Mouse (Mus musculus): Measurements from ENCODE around the gene Tmem206. TPM values are rescaled to one million over a fixed set of nuclear protein-coding genes. Genes with fewer than 3 reads are reported as not detected.

Gene Tmem206
- total RNA-seq, 2 experiments from 2014 or later = 4.4 to 7.0 TPM

DNA sequence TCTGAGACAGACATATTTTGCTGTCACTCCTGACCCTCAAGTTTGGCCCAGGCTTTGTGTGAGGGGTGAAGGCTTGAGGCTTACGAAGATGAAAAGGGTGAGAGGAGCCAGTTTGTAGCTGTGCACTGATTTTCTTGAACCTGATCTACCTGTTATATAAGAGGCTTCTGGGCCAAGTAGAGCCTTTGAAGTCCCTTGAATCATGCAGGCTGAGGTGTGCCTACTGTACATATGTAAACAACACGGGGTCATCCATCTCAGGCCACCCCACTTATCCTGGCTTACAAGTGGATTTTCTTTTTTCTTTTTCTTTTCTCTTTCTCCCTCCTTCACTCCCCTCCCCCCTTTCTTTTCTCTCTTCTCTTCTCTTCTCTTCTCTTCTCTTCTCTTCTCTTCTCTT is 22.9 kb downstream of the Tmem206 start:
- intact Hi-C loops (cut with DNase I) = no loop called here
- DNase-seq = no peak

DNA sequence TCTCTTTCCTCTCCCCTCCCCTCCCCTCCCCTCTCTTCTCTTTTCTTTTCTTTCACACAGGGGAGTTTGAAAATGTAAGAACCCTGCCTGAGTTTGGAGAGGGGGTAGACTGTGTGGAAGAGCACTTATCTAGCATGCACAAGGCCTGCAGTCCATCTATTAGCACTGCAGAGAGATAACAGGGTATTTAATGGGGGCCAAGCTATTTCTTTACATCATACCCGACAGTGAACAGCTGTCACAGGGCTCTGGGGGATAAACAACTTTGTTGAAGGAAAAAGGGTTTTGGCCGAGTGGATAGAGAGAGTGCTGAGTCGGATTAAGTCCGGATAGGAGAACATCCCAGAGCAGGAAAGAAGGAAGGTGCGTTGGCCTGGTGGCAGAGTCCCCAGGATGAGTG is 23.3 kb downstream of the Tmem206 start:
- intact Hi-C loops (cut with DNase I) = no loop called here

DNA sequence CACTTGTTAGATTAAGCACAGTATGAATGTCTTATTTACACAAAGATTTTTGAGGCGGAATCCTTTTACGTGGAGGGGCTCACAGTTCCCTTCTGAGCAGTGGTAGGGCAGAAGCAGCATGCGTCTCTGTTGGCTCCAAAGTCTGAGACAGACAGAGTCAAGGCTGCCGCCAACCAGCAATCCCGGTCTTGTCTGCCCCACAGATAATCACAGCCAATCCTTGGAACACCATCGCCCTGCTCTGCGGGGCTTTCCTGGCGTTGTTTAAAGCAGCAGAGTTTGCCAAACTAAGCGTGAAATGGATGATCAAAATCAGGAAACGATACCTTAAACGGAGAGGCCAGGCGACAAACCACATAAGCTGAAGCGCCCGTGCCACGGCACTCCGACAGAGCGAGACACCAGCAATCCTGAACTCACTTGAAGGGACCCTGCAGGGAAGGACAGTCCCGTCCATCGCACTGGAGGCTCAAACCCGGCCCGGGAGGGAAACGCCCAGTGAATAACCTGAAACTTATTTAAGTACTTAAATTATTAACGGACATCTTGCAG is 23.9 kb downstream of the Tmem206 start:
- no peak for DNase-seq
- intact Hi-C loops (cut with DNase I) = loop anchor here (2.0 kb wide), 1 partner anchor 31 kb away; the partner anchor contains the start of gene Nenf

More for the DNA sequence above, 23.3 kb downstream of the Tmem206 start:
- DNase-seq = peak; percentile 40 to 53

DNA sequence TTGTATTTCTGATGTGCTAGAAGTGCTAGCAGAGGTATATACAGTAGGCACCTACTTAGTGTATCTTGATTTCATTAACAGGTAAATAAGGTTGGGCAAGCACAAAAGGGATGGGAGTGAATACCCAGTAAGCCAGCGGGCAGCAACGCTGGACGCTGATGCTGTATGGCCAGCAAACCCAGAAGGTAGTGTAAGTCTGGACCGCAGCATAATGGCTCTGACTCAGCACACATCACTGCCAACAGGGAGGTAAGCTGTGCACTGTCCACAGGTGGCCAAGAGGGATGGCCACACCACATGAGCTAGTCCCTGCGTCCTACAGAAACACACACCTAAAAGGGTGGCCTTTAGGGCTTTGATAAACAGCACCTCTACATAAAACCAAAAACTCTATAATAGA is 24.6 kb downstream of the Tmem206 start:
- intact Hi-C loops (cut with DNase I) = loop anchor here (2.0 kb wide), 1 partner anchor 32 kb away; the partner anchor contains the start of gene Nenf
- no peak for DNase-seq

DNA sequence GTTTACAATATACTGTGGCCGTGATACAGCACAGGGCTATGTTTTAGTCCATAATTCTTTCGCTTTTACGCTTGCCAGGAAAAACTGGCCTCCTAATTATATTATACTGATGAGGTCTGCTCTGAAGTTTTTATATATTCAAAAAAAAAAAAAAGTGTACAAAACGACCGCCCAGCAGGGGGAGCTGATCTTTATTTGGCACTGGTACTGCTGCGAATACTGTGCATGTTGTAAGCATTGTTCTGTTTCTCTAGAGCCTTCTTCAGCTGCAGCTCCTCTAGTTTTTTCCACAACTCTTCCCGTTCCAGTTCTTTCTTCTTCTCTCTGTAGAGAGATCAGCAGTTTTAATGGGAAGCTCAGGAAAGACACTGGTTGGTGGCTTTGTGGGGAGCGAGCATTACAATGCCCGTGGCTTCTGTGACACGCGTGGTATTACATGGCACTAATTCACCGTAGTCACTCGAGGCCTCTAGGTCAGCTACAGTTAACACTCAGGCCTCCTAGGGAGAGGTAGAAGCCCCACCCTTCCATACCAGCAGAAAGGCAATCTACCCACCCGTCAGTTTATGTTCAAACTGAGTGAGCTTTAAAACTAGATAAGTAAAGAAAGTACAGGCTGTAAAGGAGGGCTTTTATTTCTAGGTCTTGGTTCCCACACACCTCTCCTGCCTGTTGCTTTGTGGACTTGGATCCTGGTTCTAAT is 27.2 kb downstream of the Tmem206 start:
- DNase-seq = peak; percentile 64 to 81
- intact Hi-C loops (cut with DNase I) = loop anchor here (1.0 kb wide), 1 partner anchor 214 kb away; no protein-coding TSS in a partner anchor

DNA sequence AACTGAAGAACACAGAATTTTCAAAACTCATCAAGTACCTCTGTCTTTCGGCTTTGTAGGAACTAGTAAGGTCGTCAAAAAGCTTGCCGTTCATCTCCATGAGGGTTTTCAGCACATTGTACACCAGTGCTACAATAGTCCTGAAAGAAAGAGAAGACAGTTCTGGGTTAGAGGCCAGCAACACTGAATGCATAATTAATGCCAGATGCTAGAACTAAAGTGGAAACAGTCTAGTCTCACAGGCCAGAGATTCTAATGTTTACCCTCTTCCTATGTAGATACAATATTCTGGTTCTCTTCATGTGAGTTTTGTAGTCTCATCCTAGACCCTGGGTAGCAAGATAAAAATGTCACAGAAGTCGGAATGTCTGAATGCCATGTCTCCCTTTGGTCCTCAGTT is 28.1 kb downstream of the Tmem206 start:
- intact Hi-C loops (cut with DNase I) = loop anchor here (1.0 kb wide), 1 partner anchor 213 kb away; no protein-coding TSS in a partner anchor
- no peak for DNase-seq

DNA sequence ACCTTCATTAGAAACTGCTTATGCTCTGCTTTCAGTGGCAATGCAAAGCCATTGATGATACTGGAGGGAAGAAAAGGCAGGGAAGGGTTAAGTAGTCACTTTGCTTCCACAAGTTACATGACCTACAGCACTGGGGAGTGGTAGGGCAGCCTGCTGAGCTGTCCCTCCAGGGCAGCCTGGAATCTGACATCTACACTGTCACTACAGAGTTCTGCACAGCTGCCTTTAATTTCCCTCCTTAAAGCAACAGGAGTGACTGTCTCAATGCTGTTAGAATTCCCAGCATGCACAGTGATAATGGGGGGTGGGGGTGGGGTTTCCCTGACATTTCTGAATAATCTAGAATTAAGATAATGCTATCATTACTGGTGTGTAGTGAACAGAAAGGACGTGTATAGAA is 31.2 kb downstream of the Tmem206 start:
- DNase-seq = no peak
- intact Hi-C loops (cut with DNase I) = no loop called here

DNA sequence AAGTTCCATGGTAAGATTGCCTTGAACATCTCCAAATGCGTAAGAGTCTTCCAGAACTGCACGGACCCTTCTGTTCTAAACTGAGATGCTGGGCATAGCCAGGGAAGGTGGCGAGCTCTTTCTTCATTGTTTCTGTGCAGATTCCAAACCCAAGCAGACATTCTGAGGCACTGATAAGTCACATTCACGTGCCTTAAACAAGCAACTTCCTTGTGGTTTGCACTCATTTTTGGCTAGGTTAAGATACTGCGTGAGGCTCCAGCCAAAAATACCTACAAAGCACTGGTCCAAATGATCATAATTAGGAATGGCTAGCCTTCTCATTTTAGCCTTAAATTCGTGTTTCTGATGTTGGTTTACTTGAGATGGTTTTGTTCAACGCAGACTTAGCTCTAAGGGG is 33.8 kb downstream of the Tmem206 start:
- DNase-seq = no peak
- intact Hi-C loops (cut with DNase I) = no loop called here

DNA sequence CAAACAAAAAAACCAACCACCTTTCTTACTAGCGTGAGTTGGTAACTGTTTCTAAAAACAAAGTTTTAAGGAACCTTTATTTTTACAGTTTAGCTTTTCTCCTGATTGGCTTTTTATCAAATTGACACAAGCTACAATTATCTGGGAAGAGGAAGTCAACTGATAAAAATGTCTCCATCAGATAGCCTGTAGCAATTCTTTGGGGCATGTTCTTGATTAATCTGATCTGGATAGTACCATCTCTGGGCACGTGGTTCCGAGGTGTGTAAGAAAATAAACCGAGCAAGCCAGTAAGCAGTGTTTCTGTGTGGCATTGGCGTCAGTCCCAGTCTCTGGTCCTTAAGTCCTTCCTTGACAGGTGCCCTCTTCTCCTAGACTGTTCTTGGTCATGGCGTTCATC is 36.7 kb downstream of the Tmem206 start:
- intact Hi-C loops (cut with DNase I) = no loop called here
- no peak for DNase-seq

DNA sequence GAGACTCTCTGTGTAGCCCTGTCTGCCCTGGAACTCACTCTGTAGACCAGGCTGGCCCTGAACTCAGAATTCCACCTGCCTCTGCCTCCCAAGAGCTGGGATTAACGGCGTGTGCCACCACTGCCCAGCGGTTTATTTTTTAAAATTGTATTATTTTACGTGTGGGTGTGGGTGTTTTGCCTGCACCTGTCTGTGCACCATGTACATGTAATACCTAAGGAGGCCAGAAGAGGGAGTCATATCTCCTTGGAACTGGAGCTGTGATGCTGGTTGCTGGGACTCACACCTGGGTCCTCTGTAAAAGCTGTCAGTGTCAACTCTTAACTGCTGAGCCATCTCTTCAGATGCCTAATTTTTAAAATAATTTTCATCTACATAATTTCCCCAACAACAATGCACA is 38.8 kb downstream of the Tmem206 start:
- intact Hi-C loops (cut with DNase I) = no loop called here
- DNase-seq = peak; percentile 30 to 44

DNA sequence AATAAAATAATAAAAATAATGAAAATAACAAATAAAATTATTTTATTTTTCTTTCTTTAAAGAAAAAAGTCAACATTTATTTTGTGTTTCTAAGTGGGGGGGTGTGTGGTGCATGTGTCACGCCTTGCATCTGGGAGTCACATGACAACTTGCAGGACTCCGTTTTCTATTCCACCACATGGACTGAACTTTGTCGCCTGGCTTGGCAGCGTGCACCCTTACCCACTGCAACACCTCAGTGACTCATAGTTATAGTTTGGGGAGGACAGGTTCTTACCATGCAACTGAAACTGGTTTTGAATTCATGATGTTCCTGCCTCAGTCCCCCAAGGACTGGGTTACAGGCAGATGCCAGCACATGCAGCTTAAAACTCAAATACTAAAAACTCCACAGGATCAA is 42.5 kb downstream of the Tmem206 start:
- no peak for DNase-seq
- intact Hi-C loops (cut with DNase I) = no loop called here

DNA sequence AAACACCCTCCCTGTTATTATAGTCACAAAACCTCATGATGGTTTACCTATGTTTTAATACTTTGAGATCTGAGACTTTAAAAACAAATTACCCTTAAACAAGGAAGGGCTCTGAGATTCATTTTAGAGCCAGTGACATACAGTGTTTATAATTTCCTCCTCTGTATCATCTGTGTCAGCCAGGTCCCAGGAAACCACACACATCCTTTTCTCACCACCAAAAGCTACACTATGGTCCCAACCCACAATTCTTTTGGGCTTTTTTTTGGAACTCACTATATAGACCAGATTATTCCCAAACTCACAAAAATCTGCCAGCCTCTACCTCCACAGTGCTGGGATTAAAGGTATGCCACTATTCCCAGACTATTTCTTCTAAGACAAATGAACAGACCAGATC is 43.4 kb downstream of the Tmem206 start:
- intact Hi-C loops (cut with DNase I) = no loop called here

DNA sequence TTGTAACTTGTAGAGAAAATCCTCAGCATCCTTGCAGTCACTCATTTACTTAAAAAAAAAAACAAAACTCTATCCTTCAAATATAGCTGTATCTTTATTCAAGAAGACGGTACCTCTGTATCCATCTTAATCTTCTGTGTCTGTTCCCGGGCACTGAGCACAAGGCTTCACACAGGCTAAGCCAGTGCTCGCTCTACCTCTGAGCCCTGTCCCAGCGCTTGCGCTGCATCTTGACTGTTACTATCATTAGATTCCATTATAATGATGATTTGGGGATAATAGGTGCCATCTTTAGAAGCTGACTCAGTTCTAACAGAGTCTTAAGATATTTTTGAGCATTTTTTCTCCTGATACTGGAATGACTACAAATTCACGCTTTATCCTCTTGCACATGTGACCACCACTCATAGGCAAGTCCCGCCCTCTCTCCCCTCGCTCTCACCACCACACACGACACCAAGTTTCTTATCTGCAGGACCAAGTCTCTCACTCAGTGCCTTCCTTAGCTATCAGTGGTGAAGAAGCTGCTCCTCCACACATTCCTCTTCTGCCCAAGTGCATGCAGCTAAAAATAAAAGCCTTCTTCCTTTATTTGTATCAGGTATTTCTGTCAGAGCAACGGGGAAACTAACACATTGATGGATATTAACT is 49.4 kb downstream of the Tmem206 start:
- DNase-seq = no peak
- intact Hi-C loops (cut with DNase I) = no loop called here

More for the DNA sequence above, 43.4 kb downstream of the Tmem206 start:
- DNase-seq = no peak

DNA sequence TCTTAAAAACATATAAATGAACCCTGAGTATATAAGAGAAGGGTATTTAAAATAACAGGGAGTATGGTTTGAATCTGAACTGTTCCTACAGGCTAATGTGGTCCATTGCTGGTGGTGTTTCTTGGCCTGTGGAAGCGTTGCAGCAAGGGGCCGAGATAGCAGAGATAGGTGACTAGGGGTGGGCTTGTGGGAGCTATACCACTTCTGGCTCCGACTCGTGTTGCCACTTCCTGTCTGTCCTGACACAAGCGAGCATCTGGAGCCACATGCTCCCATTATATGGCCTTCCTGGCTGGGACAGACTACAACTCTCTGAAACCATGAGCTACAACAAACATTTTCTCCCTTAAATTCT is 49.9 kb downstream of the Tmem206 start:
- intact Hi-C loops (cut with DNase I) = no loop called here
- no peak for DNase-seq

DNA sequence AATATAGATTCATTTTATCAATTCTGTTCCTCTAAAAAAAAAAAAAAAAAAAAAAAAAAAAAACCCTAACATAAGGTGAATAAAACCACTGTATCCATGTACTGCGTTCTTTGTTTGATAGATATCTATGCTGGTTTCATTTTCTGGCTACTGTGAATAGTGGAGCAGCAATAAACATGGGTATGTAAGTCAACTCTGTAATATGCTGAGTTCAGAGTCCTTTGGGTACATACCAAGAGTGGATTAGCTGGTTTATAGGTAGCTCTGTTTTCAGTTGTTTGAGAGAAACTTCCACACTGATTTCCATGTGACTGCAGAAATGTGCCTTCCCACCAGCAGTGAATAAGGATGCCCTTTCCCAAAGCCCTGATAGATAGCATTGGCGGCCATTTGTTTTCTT is 52.4 kb downstream of the Tmem206 start:
- intact Hi-C loops (cut with DNase I) = no loop called here
- DNase-seq = no peak

DNA sequence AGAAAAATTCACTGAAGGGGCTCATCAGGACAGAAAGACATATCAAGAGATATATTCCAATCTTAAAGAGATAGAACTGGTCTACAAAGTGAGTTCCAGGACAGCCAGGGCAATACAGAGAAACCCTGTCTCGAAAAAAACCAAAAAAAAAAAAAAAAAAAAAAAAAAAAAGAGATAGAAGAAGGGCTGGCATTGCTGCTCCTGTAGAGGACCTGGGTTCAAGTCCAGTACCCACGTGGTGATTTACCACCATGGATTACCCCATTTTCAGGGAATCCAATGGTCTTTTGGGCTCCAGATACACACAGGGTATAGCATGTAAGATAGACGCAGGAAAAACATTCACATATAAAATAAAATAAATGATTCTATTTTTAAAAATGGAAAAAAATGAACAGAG is 55.1 kb downstream of the Tmem206 start:
- intact Hi-C loops (cut with DNase I) = no loop called here
- DNase-seq = no peak

DNA sequence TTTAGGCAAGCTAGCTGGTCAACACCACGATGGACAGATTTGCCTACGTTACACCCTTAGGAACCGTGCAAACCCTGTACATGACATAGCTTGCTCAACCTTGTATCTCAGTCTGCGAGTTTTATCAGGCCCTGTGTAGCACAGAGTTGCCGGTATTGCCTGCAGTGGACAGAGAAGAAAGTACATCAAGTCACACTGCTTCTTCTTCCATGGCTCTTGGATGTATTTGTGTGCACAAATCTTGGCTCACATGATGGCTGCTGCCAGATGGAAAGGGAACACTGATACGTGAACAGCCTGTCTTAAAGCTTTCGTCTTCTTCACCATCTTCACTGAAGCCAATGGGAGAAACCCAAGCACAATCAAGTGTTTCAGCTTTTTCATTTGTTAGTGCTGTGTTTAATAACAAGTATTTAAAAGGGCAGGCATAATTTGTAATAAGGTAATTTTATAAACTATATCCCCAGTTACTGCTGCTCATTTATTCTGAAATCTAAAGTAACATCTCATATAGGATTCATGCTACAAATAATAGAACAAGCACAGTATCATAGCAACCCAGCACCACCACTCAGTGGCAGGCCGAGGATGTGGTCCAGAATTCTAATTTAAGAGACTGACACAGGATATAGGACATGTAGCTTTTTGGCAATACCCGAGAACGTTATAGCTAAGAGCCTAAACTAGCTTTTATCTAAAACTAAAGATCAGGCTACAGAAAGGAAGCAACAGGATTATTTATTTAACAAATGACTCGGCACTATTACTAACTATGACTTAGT is 56.4 kb downstream of the Tmem206 start:
- no peak for DNase-seq
- intact Hi-C loops (cut with DNase I) = no loop called here

DNA sequence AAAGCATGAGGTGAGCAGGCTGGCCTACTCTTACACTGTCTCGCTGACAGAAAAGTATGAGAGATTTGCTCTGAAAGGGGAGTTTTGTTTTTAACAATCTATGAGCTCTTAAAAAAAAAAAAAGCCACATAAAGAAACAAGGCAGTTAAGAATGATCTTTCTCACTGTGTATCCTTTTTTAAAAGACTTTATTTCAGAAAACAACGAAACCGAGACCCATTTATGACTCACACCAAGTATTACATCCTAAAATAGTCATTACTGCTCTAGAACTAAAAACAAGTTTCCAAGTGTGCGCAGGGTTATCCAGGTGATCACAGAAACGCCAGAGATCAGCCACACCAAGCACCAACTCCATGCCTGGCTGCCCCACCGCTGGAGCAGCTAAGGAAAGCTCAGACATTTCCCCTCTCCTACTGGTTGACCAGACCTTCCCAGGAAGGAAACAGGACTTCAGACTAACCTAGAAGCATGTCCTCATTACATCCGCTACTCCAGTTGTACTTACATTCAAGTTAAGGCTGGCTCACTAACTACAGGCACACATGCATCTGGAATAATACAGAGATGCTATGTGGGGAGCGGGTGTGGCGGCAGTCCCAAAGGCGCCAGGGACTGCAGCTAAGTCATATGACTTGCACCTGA is 59.2 kb downstream of the Tmem206 start:
- intact Hi-C loops (cut with DNase I) = no loop called here
- no peak for DNase-seq

DNA sequence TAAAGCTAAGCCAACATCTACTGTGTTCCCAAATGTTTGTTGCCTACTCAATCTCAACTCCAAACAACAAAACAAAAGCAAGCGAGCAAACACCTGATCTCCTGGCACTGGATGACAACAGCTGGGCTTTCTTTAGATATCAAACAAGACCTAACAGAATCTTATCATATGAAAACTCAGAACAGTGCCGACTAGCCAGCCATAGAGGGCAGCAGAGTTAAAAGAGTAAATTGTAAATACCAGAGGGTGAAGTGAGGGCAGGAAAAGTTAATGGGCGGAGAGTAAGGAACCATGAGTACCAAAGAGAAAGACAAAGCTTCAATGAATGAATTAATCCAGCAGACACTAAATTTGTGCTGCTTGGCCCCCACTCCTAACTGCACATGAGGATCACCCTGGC is 65.6 kb downstream of the Tmem206 start:
- peak; percentile 78 to 79 for DNase-seq
- intact Hi-C loops (cut with DNase I) = loop anchor here (1.0 to 5.0 kb wide), 3 partner anchors 71 to 171 kb away; no protein-coding TSS in a partner anchor

DNA sequence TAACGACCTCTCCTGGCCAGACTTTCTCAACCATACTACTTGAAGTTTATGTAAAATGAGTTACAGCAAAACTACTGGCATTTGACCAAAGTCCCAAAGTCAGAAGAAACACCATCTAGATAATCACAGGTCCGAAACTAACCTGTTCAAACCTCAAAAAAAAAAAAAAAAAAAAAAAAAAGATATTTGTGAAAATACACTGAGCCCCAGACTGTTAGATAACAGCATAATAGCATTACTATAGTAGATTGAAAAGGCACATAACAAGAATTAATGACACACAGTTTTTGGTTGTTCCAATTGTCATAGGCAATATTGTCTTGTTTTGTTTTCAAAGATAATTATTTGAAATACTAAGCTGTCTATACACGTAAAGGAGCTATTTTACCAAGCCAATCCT is 67.8 kb downstream of the Tmem206 start:
- intact Hi-C loops (cut with DNase I) = loop anchor here (5.0 kb wide), 1 partner anchor 69 kb away; no protein-coding TSS in a partner anchor
- no peak for DNase-seq

DNA sequence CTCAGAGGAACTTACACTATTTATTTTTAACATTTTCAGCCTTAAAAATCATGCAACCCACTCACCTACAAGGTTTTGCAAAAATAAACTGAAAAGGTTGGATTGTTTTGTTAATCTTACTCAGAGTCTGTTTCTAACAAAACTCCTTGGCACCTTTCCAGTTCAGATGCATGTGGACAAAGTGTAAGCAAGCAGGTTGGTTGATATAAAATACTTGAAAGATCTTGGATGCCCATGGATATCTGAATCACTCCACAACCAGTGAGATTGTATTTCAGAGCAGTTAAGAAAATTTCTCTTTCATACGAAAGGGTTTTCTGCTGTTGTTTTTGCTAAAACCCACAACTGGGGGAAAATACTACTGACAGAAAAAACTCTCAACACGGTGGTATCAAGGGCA is 68.4 kb downstream of the Tmem206 start:
- DNase-seq = peak in 1 of 2 experiments; percentile 26
- intact Hi-C loops (cut with DNase I) = loop anchor here (5.0 kb wide), 1 partner anchor 68 kb away; no protein-coding TSS in a partner anchor

Data from heart, postnatal 10 days (tissue).